Comparison of ENCODE assay signal across 8 mouse cellular contexts in genomic region chr6:84589742-84590686, GRCm38 (mm10). TPM values are rescaled to one million over a fixed set of nuclear protein-coding genes. Genes with fewer than 3 reads are reported as not detected.
A peak's percentile ranks its signal among the peaks of the same experiment; 100 is the strongest.
DNase-seq lines count a peak whose midpoint lies in the region; ATAC-seq and TF ChIP-seq lines count a peak whose summit lies in the region.

No protein-coding gene starts in this region.

- H3K4me3 ChIP-seq in bone marrow, adult 2 months (replicated peaks; ENCODE audit: control insufficient read depth, low read depth, low read length): no peak overlapping the region
- peak overlapping the region; percentile 63 for H3K4me3 ChIP-seq in embryonic facial prominence, embryonic 14.5 days (ENCODE audit: low read depth, low read length)
- H3K4me3 ChIP-seq in limb, embryonic 13.5 days: peak overlapping the region; percentile 73
- peak overlapping the region; percentile 40 for H3K4me3 ChIP-seq in midbrain, postnatal 0 days (ENCODE audit: low read depth, low read length)

- WGBS in bone marrow, adult 2 months: 5% methylated on average over 39 of the region's 39 CpGs
- 2% methylated on average over 39 of the region's 39 CpGs for WGBS in embryonic facial prominence, embryonic 14.5 days
- WGBS in limb, embryonic 13.5 days: 2% methylated on average over 39 of the region's 39 CpGs
- WGBS in midbrain, postnatal 0 days: 3% methylated on average over 39 of the region's 39 CpGs

- H3K4me2 ChIP-seq in embryonic facial prominence, embryonic 14.5 days (ENCODE audit: low read depth, low read length): peak overlapping the region; percentile 91
- peak overlapping the region; percentile 98 for H3K4me2 ChIP-seq in limb, embryonic 13.5 days (replicated peaks)
- H3K4me2 ChIP-seq in midbrain, postnatal 0 days (ENCODE audit: low read depth, low read length, poor library complexity, severe bottlenecking): peak overlapping the region; percentile 74

- no peak overlapping the region for H3K27ac ChIP-seq in bone marrow, adult 2 months (ENCODE audit: control insufficient read depth, insufficient read depth, low read depth, low read length, poor library complexity)
- no peak overlapping the region for H3K27ac ChIP-seq in embryonic facial prominence, embryonic 14.5 days (replicated peaks; ENCODE audit: low read depth, low read length)
- H3K27ac ChIP-seq in limb, embryonic 13.5 days: no peak overlapping the region
- H3K27ac ChIP-seq in midbrain, postnatal 0 days (ENCODE audit: low read depth, low read length): no peak overlapping the region

- peak; percentile 60; the same call in 1 of the 2 replicates for TF ChIP-seq CTCF in bone marrow, adult 2 months (IDR thresholded peaks at IDR 0.05; ENCODE audit: control insufficient read depth, insufficient read depth, low read length)
- TF ChIP-seq CTCF in midbrain, postnatal 0 days (IDR thresholded peaks at IDR 0.05): peak; percentile 93

- no peak for TF ChIP-seq POLR2A in bone marrow, adult 2 months (IDR thresholded peaks at IDR 0.05; ENCODE audit: borderline replicate concordance, control insufficient read depth, low read depth, low read length)

- no peaks in the 10 kb centered on the region for H3K4me1 ChIP-seq in bone marrow, adult 2 months (ENCODE audit: control insufficient read depth, insufficient read depth, low read length)
- 0 out of 2 replicates have a peak, but pooled peaks cover 5% of the 10 kb centered on the region for H3K4me1 ChIP-seq in embryonic facial prominence, embryonic 14.5 days (ENCODE audit: control insufficient read depth, insufficient read depth, low read length)
- peaks cover 34% of the 10 kb centered on the region for H3K4me1 ChIP-seq in limb, embryonic 13.5 days
- peaks cover 11% of the 10 kb centered on the region for H3K4me1 ChIP-seq in midbrain, postnatal 0 days (ENCODE audit: insufficient read depth, low read length)

- no peaks in the 10 kb centered on the region for H3K36me3 ChIP-seq in embryonic facial prominence, embryonic 14.5 days (ENCODE audit: control insufficient read depth, insufficient read depth, low read length)
- H3K36me3 ChIP-seq in limb, embryonic 13.5 days: no peaks in the 10 kb centered on the region
- H3K36me3 ChIP-seq in midbrain, postnatal 0 days (ENCODE audit: insufficient read depth, low read length): no peaks in the 10 kb centered on the region

- H3K27me3 ChIP-seq in embryonic facial prominence, embryonic 14.5 days (replicated peaks; ENCODE audit: control insufficient read depth, insufficient read depth, low read length): peaks cover 17% of the 10 kb centered on the region
- H3K27me3 ChIP-seq in limb, embryonic 13.5 days: peaks cover 18% of the 10 kb centered on the region
- peaks cover 46% of the 10 kb centered on the region for H3K27me3 ChIP-seq in midbrain, postnatal 0 days (ENCODE audit: insufficient read depth, low read length)

- ATAC-seq in embryonic facial prominence, embryonic 14.5 days (ENCODE audit: low read depth): peak; percentile 41
- ATAC-seq in limb, embryonic 13.5 days (ENCODE audit: low FRiP score, low read depth): 0 out of 2 replicates have a peak, but pooled peaks have one; percentile 33
- ATAC-seq in midbrain, postnatal 0 days (ENCODE audit: low FRiP score): peak; percentile 63; the same call in 1 of the 2 replicates

- H3K9ac ChIP-seq in embryonic facial prominence, embryonic 14.5 days (ENCODE audit: low read depth, low read length): no peak overlapping the region
- H3K9ac ChIP-seq in limb, embryonic 13.5 days: no peak overlapping the region
- H3K9ac ChIP-seq in midbrain, postnatal 0 days (replicated peaks; ENCODE audit: low read length, poor library complexity, severe bottlenecking): no peak overlapping the region

- no peaks in the 10 kb centered on the region for H3K9me3 ChIP-seq in embryonic facial prominence, embryonic 14.5 days (ENCODE audit: control insufficient read depth, low read length)
- H3K9me3 ChIP-seq in limb, embryonic 13.5 days: no peaks in the 10 kb centered on the region
- no peaks in the 10 kb centered on the region for H3K9me3 ChIP-seq in midbrain, postnatal 0 days (ENCODE audit: low read length)

- peak; percentile 47 to 55 for DNase-seq in B cell, adult 2 months
- peak; percentile 89 for DNase-seq in embryonic facial prominence, embryonic 14.5 days (ENCODE audit: low spot score)
- peak; percentile 92 for DNase-seq in heart, adult 8-10 months (ENCODE audit: low spot score)
- DNase-seq in kidney, adult 8-10 months: peak; percentile 62 to 89
- DNase-seq in midbrain, postnatal 0 days (ENCODE audit: low spot score): peak; percentile 90
- DNase-seq in spleen, postnatal 4 days (ENCODE audit: low spot score in 2 of 2): peak; percentile 68 to 87

RNA-seq across cellular contexts. Expression of gene Cyp26b1, which starts 3.7 kb away (rescaled TPM):
- polyA plus RNA-seq in bone marrow, adult 2 months (2011; ENCODE audit: insufficient read depth, insufficient read length, low replicate concordance, missing spikeins): not detected in 2 replicates
- 6.9 and 8.0 TPM in 2 replicates for polyA plus RNA-seq in embryonic facial prominence, embryonic 14.5 days (2014; fragmentation: Nextera tagmentation; extraction: Ambion mirVana)
- 10 to 100 TPM in 3 of 4 experiments, 1 to 10 TPM in 1; 3.0 to 20.4 (median 14.1) TPM for total RNA-seq in heart, adult 8-10 months (2022)
- polyA plus RNA-seq in limb, embryonic 13.5 days (2015; fragmentation: Nextera tagmentation; extraction: Ambion mirVana): 20.0 and 20.5 TPM in 2 replicates
- 19.7 and 36.7 TPM in 2 replicates for total RNA-seq in midbrain, postnatal 0 days (2014; rRNA removed)
- 6.4 and 6.7 TPM in 2 replicates for polyA plus RNA-seq in midbrain, postnatal 0 days (2015; fragmentation: Nextera tagmentation; extraction: Ambion mirVana)
